Mouse (Mus musculus): ENCODE results near the gene Camta1.

DNA sequence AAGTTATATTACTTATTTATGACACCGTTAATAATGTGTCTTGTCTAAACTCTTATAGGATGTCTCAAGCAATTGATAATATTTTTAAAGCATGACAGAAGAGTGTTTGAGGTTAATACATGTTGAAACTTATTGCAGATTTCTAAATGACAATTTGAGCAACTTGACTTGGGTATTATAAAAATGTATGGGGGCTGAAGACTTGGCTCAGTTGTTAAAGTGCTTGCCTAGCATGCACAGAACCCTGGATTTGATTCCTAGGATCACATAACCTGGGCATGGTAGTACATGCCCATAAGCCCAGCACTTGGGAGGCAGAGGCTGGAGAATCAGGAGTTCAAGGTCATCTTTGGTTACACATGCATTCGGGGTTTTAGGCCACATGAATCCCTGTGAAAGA is 992.8 kb downstream of the Camta1 start:
- TF ChIP-seq CTCF (IDR thresholded peaks at IDR 0.05; ENCODE audit: low read depth) (no peak), EP300 (optimal IDR thresholded peaks at IDR 0.05) (no peak)

All from stomach, postnatal 0 days (tissue).